ENCODE assay signal across 24 mouse cellular contexts in genomic region chr16:30457335-30457734, GRCm38 (mm10). TPM values are rescaled to one million over a fixed set of nuclear protein-coding genes. Genes with fewer than 3 reads are reported as not detected.
A peak's percentile ranks its signal among the peaks of the same experiment; 100 is the strongest.
DNase-seq lines count a peak whose midpoint lies in the region; ATAC-seq lines count a peak whose summit lies in the region.
"Had no signal": no experiment of that assay in that cellular context is flagged by ENCODE, and none has a peak within 500 bp of the region (broad histone marks: within the 10 kb centered on the region; RNA-seq: fewer than 3 reads in every experiment).

No protein-coding gene starts in this region.

- 25% methylated on average over 5 of the region's 5 CpGs for WGBS in liver, embryonic 13.5 days (ENCODE audit: insufficient replicate concordance)
- 33% methylated on average over 5 of the region's 5 CpGs for WGBS in liver, embryonic 16.5 days (ENCODE audit: insufficient replicate concordance)

- H3K4me3 ChIP-seq in liver, embryonic 13.5 days (replicated peaks), result no peak overlapping the region
- no peak overlapping the region for H3K4me3 ChIP-seq in liver, embryonic 16.5 days (ENCODE audit: low read depth, low read length)
- H3K4me3 ChIP-seq: embryonic facial prominence, embryonic 12.5 days; embryonic facial prominence, embryonic 15.5 days; erythroblast, embryonic 14.5 days; gastrocnemius, adult 2 months; hindbrain, embryonic 12.5 days; hindbrain, embryonic 15.5 days had no signal

- H3K9ac ChIP-seq in liver, embryonic 13.5 days, result 0 out of 2 replicates have a peak overlapping the region, but pooled peaks have one; percentile 0
- no peak overlapping the region for H3K9ac ChIP-seq in liver, embryonic 16.5 days (ENCODE audit: low read depth, low read length)
- H3K9ac ChIP-seq: embryonic facial prominence, embryonic 12.5 days; embryonic facial prominence, embryonic 15.5 days; forebrain, postnatal 0 days; hindbrain, embryonic 12.5 days; hindbrain, embryonic 15.5 days had no signal

- no peaks in the 10 kb centered on the region for H3K36me3 ChIP-seq in liver, embryonic 13.5 days
- H3K36me3 ChIP-seq in liver, embryonic 16.5 days (ENCODE audit: control insufficient read depth, insufficient read depth), result no peaks in the 10 kb centered on the region
- H3K36me3 ChIP-seq: embryonic facial prominence, embryonic 12.5 days; embryonic facial prominence, embryonic 15.5 days; hindbrain, embryonic 12.5 days; hindbrain, embryonic 15.5 days had no signal

- intact Hi-C loops in left cerebral cortex, postnatal 14 days (cut with DNase I), result no loop called here

- H3K4me2 ChIP-seq in liver, embryonic 13.5 days, result peak overlapping the region; percentile 40; the same call in 1 of the 2 replicates
- no peak overlapping the region for H3K4me2 ChIP-seq in liver, embryonic 16.5 days (ENCODE audit: low read depth, low read length)
- H3K4me2 ChIP-seq: embryonic facial prominence, embryonic 12.5 days; embryonic facial prominence, embryonic 15.5 days; heart, embryonic 11.5 days; hindbrain, embryonic 12.5 days; hindbrain, embryonic 15.5 days had no signal

- H3K27me3 ChIP-seq in liver, embryonic 13.5 days, result no peaks in the 10 kb centered on the region
- no peaks in the 10 kb centered on the region for H3K27me3 ChIP-seq in liver, embryonic 16.5 days (ENCODE audit: control insufficient read depth, insufficient read depth, low read depth, low read length)
- H3K27me3 ChIP-seq: embryonic facial prominence, embryonic 12.5 days; embryonic facial prominence, embryonic 15.5 days; hindbrain, embryonic 12.5 days; hindbrain, embryonic 15.5 days had no signal

- peak overlapping the region; percentile 65 for H3K27ac ChIP-seq in liver, embryonic 13.5 days
- H3K27ac ChIP-seq in liver, embryonic 16.5 days (ENCODE audit: low read length), result peak overlapping the region; percentile 43; the same call in 1 of the 2 replicates
- H3K27ac ChIP-seq: embryonic facial prominence, embryonic 12.5 days; embryonic facial prominence, embryonic 15.5 days; gastrocnemius, adult 2 months; hindbrain, embryonic 12.5 days; hindbrain, embryonic 15.5 days had no signal

- 0 out of 2 replicates have a peak, but pooled peaks have one; percentile 15 for ATAC-seq in erythroblast, adult 5-6 weeks (replicated peaks; ENCODE audit: low FRiP score, poor library complexity, severe bottlenecking)
- ATAC-seq in liver, embryonic 13.5 days (ENCODE audit: low read depth), result no peak
- ATAC-seq in liver, embryonic 16.5 days (ENCODE audit: low read depth), result 0 out of 2 replicates have a peak, but pooled peaks have one; percentile 12
- ATAC-seq in megakaryocyte-erythroid progenitor cell, adult 5-6 weeks (replicated peaks; ENCODE audit: low FRiP score, low TSS enrichment, poor library complexity, severe bottlenecking), result 0 out of 2 replicates have a peak, but pooled peaks have one; percentile 19
- ATAC-seq: activated CD4-positive, CD25-positive, alpha-beta regulatory T cell, adult 4 months; CD4-positive, CD25-positive, alpha-beta regulatory T cell, adult 4 months; forebrain, embryonic 14.5 days; forebrain, postnatal 0 days had no signal

- peaks cover 63% of the 10 kb centered on the region for H3K4me1 ChIP-seq in liver, embryonic 13.5 days (replicated peaks)
- H3K4me1 ChIP-seq in liver, embryonic 16.5 days (ENCODE audit: control insufficient read depth, low read depth, low read length), result peaks cover 18% of the 10 kb centered on the region
- H3K4me1 ChIP-seq: embryonic facial prominence, embryonic 12.5 days; embryonic facial prominence, embryonic 15.5 days; hindbrain, embryonic 12.5 days; hindbrain, embryonic 15.5 days had no signal

- DNase-seq in liver, embryonic 13.5 days, result no peak
- no peak for DNase-seq in adrenal gland, adult 18-20 months (ENCODE audit: low spot score in 2 of 2)
- no peak for DNase-seq in layer of hippocampus, adult 8-10 months (ENCODE audit: low spot score in 2 of 2)
- no peak for DNase-seq in left cerebral cortex, postnatal 14 days (ENCODE audit: low spot score in 2 of 2)
- DNase-seq: adrenal gland, postnatal 14 days; cerebellum, adult 11 months; cerebellum, adult 2 months; cerebellum, adult 9-11 months; cerebellum, postnatal 25 days; forebrain, postnatal 0 days; gastrocnemius, adult 2 months; gastrocnemius, postnatal 14 days had no signal

- peaks cover 11% of the 10 kb centered on the region; the same call in 1 of the 2 replicates for H3K9me3 ChIP-seq in liver, embryonic 13.5 days (replicated peaks)
- peaks cover 5% of the 10 kb centered on the region; the same call in 1 of the 2 replicates for H3K9me3 ChIP-seq in liver, embryonic 16.5 days (replicated peaks; ENCODE audit: control insufficient read depth, low read length)
- H3K9me3 ChIP-seq: hindbrain, embryonic 15.5 days had no signal

RNA-seq across cellular contexts. Expression of gene Atp13a3, which starts 51.6 kb away (rescaled TPM):
- 46.4 and 64.9 TPM in 2 replicates for total RNA-seq in erythroblast, adult 5-6 weeks (2015; ENCODE audit: low replicate concordance)
- 36.7 and 38.2 TPM in 2 replicates for total RNA-seq in erythroblast, adult 5-6 weeks (2017; ENCODE audit: low replicate concordance)
- polyA plus RNA-seq in liver, embryonic 13.5 days (2015; fragmentation: Nextera tagmentation; extraction: Ambion mirVana), result 7.6 and 8.6 TPM in 2 replicates
- 5.1 and 6.0 TPM in 2 replicates for polyA plus RNA-seq in liver, embryonic 16.5 days (2015; fragmentation: Nextera tagmentation; extraction: Ambion mirVana)
- 161 and 194 TPM in 2 replicates for total RNA-seq in megakaryocyte-erythroid progenitor cell, adult 5-6 weeks (2014; fragmentation: Nextera tagmentation)
- 128 and 155 TPM in 2 replicates for total RNA-seq in megakaryocyte-erythroid progenitor cell, adult 5-6 weeks (2017)
- 10 to 100 TPM; 91.0 to 99.7 TPM for total RNA-seq in adrenal gland, adult 18-20 months (2021)
- total RNA-seq in layer of hippocampus, adult 8-10 months (2022), result 10 to 100 TPM; 63.5 to 84.2 (median 66.8) TPM
- total RNA-seq in left cerebral cortex, postnatal 14 days (2021), result 10 to 100 TPM; 66.2 to 67.3 TPM
